Comparison of ENCODE assay signal across 9 mouse cellular contexts in genomic region chr4:155710521-155711252, GRCm38 (mm10). TPM values are rescaled to one million over a fixed set of nuclear protein-coding genes. Genes with fewer than 3 reads are reported as not detected.
DNase-seq lines count a peak whose midpoint lies in the region; ATAC-seq and TF ChIP-seq lines count a peak whose summit lies in the region.
"Had no signal": no experiment of that assay in that cellular context is flagged by ENCODE, and none has a peak within 500 bp of the region (broad histone marks: within the 10 kb centered on the region; RNA-seq: fewer than 3 reads in every experiment).

No protein-coding gene starts in this region.

- TF ChIP-seq CTCF in kidney, postnatal 0 days (IDR thresholded peaks at IDR 0.05; ENCODE audit: low read depth), result no peak
- no peak for TF ChIP-seq CTCF in thymus, adult 2 months (IDR thresholded peaks at IDR 0.05; ENCODE audit: borderline replicate concordance, control insufficient read depth, extremely low read depth, insufficient read depth, low read length, poor library complexity)

- peaks cover 5% of the 10 kb centered on the region for H3K36me3 ChIP-seq in kidney, postnatal 0 days (ENCODE audit: insufficient read depth, low read length)
- H3K36me3 ChIP-seq in thymus, adult 2 months (ENCODE audit: control insufficient read depth, insufficient read depth, low read length), result peaks cover 6% of the 10 kb centered on the region

- H3K4me1 ChIP-seq in kidney, postnatal 0 days (replicated peaks; ENCODE audit: insufficient read depth, low read length), result 0 out of 2 replicates have a peak, but pooled peaks cover 5% of the 10 kb centered on the region
- peaks cover 9% of the 10 kb centered on the region for H3K4me1 ChIP-seq in thymus, adult 2 months (replicated peaks; ENCODE audit: control insufficient read depth, insufficient read depth, low read length)

- H3K4me3 ChIP-seq in kidney, postnatal 0 days (replicated peaks; ENCODE audit: low read depth, low read length), result no peak overlapping the region
- no peak overlapping the region for H3K4me3 ChIP-seq in thymus, adult 2 months (ENCODE audit: control insufficient read depth, insufficient read depth, low read length)

- WGBS in kidney, postnatal 0 days, result 44% methylated on average over 6 of the region's 6 CpGs
- WGBS in thymus, adult 2 months, result 56% methylated on average over 6 of the region's 6 CpGs

- peak overlapping the region; percentile 52 for H3K27ac ChIP-seq in kidney, postnatal 0 days
- no peak overlapping the region for H3K27ac ChIP-seq in thymus, adult 2 months (ENCODE audit: control insufficient read depth, insufficient read depth, low read length)

- TF ChIP-seq POLR2A in thymus, adult 2 months (IDR thresholded peaks at IDR 0.05; ENCODE audit: control insufficient read depth, extremely low read depth, insufficient read depth, low read length, poor library complexity), result no peak

- no peaks in the 10 kb centered on the region for H3K27me3 ChIP-seq in kidney, postnatal 0 days (ENCODE audit: insufficient read depth, low read length)
- H3K27me3 ChIP-seq in thymus, adult 2 months (ENCODE audit: control insufficient read depth, insufficient read depth, low read length), result no peaks in the 10 kb centered on the region

- no peak overlapping the region for H3K4me2 ChIP-seq in kidney, postnatal 0 days (ENCODE audit: low read length)

- ATAC-seq in kidney, postnatal 0 days (replicated peaks; ENCODE audit: low FRiP score, low read depth), result no peak
- ATAC-seq in common myeloid progenitor, adult 5-6 weeks (replicated peaks; ENCODE audit: low read depth, poor library complexity, severe bottlenecking), result peak; percentile 42; the same call in 1 of the 2 replicates
- no peak for ATAC-seq in erythroblast, adult 5-6 weeks (replicated peaks; ENCODE audit: low FRiP score, poor library complexity, severe bottlenecking)

- no peak overlapping the region for H3K9ac ChIP-seq in kidney, postnatal 0 days (ENCODE audit: low read depth, low read length)

- H3K9me3 ChIP-seq in kidney, postnatal 0 days (replicated peaks; ENCODE audit: low read length), result no peaks in the 10 kb centered on the region

- peak; percentile 51 for DNase-seq in kidney, postnatal 0 days (ENCODE audit: low spot score)
- DNase-seq in kidney, adult 9 months, result no peak
- peak; percentile 36 for DNase-seq in R1 (ENCODE audit: low read depth, low spot score)
- peak; percentile 55 for DNase-seq in lung, postnatal 10 days
- no peak for DNase-seq in thymus, adult 2 months
- no peak for DNase-seq in thymus, postnatal 0 days (ENCODE audit: low spot score)
- DNase-seq: right cerebral cortex, postnatal 25 days had no signal

RNA-seq across cellular contexts. Expression of gene Ssu72, which starts 6.1 kb away (rescaled TPM):
- 151 and 159 TPM in 2 replicates for polyA plus RNA-seq in kidney, postnatal 0 days (2015; fragmentation: Nextera tagmentation; extraction: Ambion mirVana)
- 73.2 and 108 TPM in 2 replicates for total RNA-seq in common myeloid progenitor, adult 5-6 weeks (2017)
- total RNA-seq in erythroblast, adult 5-6 weeks (2015; ENCODE audit: low replicate concordance), result 35.9 and 37.1 TPM in 2 replicates
- 28.3 and 43.4 TPM in 2 replicates for total RNA-seq in erythroblast, adult 5-6 weeks (2017; ENCODE audit: low replicate concordance)
- polyA plus RNA-seq in thymus, adult 2 months (2012; rRNA removed), result 184 and 186 TPM in 2 replicates
- polyA plus RNA-seq in thymus, postnatal 0 days (2015; fragmentation: Nextera tagmentation; extraction: Ambion mirVana), result 194 and 202 TPM in 2 replicates

RNA-seq across cellular contexts. Expression of gene Fndc10, which starts 16.5 kb away (rescaled TPM):
- polyA plus RNA-seq in kidney, postnatal 0 days (2015; fragmentation: Nextera tagmentation; extraction: Ambion mirVana), result 9.1 and 12.1 TPM in 2 replicates
- 2.9 and 3.2 TPM in 2 replicates for total RNA-seq in common myeloid progenitor, adult 5-6 weeks (2017)
- total RNA-seq in erythroblast, adult 5-6 weeks (2015; ENCODE audit: low replicate concordance), result not detected in 2 replicates
- total RNA-seq in erythroblast, adult 5-6 weeks (2017; ENCODE audit: low replicate concordance), result 0.09 TPM in 1 of 2 replicates, not detected in the other
- polyA plus RNA-seq in thymus, adult 2 months (2012; rRNA removed), result 17.4 and 18.5 TPM in 2 replicates
- polyA plus RNA-seq in thymus, postnatal 0 days (2015; fragmentation: Nextera tagmentation; extraction: Ambion mirVana), result 4.4 and 5.2 TPM in 2 replicates

RNA-seq across cellular contexts. Expression of gene Tmem240, which starts 23.9 kb away (rescaled TPM):
- polyA plus RNA-seq in kidney, postnatal 0 days (2015; fragmentation: Nextera tagmentation; extraction: Ambion mirVana), result 0.47 and 0.68 TPM in 2 replicates
- 0.29 TPM in 1 of 2 replicates, not detected in the other for total RNA-seq in common myeloid progenitor, adult 5-6 weeks (2017)
- total RNA-seq in erythroblast, adult 5-6 weeks (2015; ENCODE audit: low replicate concordance), result 0.19 TPM in 1 of 2 replicates, not detected in the other
- total RNA-seq in erythroblast, adult 5-6 weeks (2017; ENCODE audit: low replicate concordance), result not detected in 2 replicates
- polyA plus RNA-seq in thymus, adult 2 months (2012; rRNA removed), result 4.9 and 5.1 TPM in 2 replicates
- polyA plus RNA-seq in thymus, postnatal 0 days (2015; fragmentation: Nextera tagmentation; extraction: Ambion mirVana), result 1.1 and 1.4 TPM in 2 replicates

RNA-seq across cellular contexts. Expression of gene Mib2, which starts 41.7 kb away (rescaled TPM):
- 19.6 and 21.0 TPM in 2 replicates for polyA plus RNA-seq in kidney, postnatal 0 days (2015; fragmentation: Nextera tagmentation; extraction: Ambion mirVana)
- total RNA-seq in common myeloid progenitor, adult 5-6 weeks (2017), result 18.9 and 21.1 TPM in 2 replicates
- 0.77 and 0.84 TPM in 2 replicates for total RNA-seq in erythroblast, adult 5-6 weeks (2015; ENCODE audit: low replicate concordance)
- 2.1 and 3.2 TPM in 2 replicates for total RNA-seq in erythroblast, adult 5-6 weeks (2017; ENCODE audit: low replicate concordance)
- polyA plus RNA-seq in thymus, adult 2 months (2012; rRNA removed), result 91.2 and 99.7 TPM in 2 replicates
- polyA plus RNA-seq in thymus, postnatal 0 days (2015; fragmentation: Nextera tagmentation; extraction: Ambion mirVana), result 14.2 and 14.4 TPM in 2 replicates

RNA-seq across cellular contexts. Expression of gene Atad3a, which starts 50.2 kb away (rescaled TPM):
- polyA plus RNA-seq in kidney, postnatal 0 days (2015; fragmentation: Nextera tagmentation; extraction: Ambion mirVana), result 92.1 and 92.2 TPM in 2 replicates
- 77.0 and 120 TPM in 2 replicates for total RNA-seq in common myeloid progenitor, adult 5-6 weeks (2017)
- 4.6 and 14.0 TPM in 2 replicates for total RNA-seq in erythroblast, adult 5-6 weeks (2015; ENCODE audit: low replicate concordance)
- total RNA-seq in erythroblast, adult 5-6 weeks (2017; ENCODE audit: low replicate concordance), result 11.9 and 17.4 TPM in 2 replicates
- polyA plus RNA-seq in thymus, adult 2 months (2012; rRNA removed), result 87.0 and 93.1 TPM in 2 replicates
- polyA plus RNA-seq in thymus, postnatal 0 days (2015; fragmentation: Nextera tagmentation; extraction: Ambion mirVana), result 61.6 and 63.9 TPM in 2 replicates

Comparison
In these comparisons a context has a peak if more than half of its experiments do, and no peak if none do; other contexts are left out.
1. DNase-seq: peak in kidney, postnatal 0 days (single experiment), R1 (single experiment) and lung, postnatal 10 days (single experiment); none in kidney, adult 9 months (single experiment), thymus, adult 2 months (single experiment) and thymus, postnatal 0 days (single experiment).